Mouse (Mus musculus) neural tube, embryonic 11.5 days (tissue): ENCODE measurements around the gene Gm16181. TPM values are rescaled to one million over a fixed set of nuclear protein-coding genes. Genes with fewer than 3 reads are reported as not detected.
A peak's percentile ranks its signal among the peaks of the same experiment; 100 is the strongest.

ENCODE experiments used
- ATAC-seq: fragments of 200-750 bp; cut with Nextera tagmentation; 2 replicates; pipeline ENCODE4 v1.8.0; 2017; ENCODE audit warnings: moderate number of reproducible peaks, mild to moderate bottlenecking, moderate TSS enrichment, moderate library complexity; ENCODE audit not compliant: insufficient read depth, low FRiP score, low TSS enrichment
- DNase-seq: peaks from one replicate; pipeline ENCODE4 v3.0.0-alpha.2; 2015; ENCODE audit warnings: low spot score
- H3K27ac ChIP-seq: fragments of 300-500 bp; sonication (generic); 2 replicates; pipeline ENCODE4 v1.5.1; 2014; ENCODE audit warnings: low read depth, mild to moderate bottlenecking, low read length
- H3K27me3 ChIP-seq: fragments of 300-500 bp; sonication (generic); 2 replicates; pipeline ENCODE4 v1.6.1; 2014; ENCODE audit warnings: mild to moderate bottlenecking, low read length, mixed read lengths; ENCODE audit not compliant: control insufficient read depth, insufficient read depth
- H3K36me3 ChIP-seq: fragments of 300-500 bp; sonication (generic); 2 replicates; pipeline ENCODE4 v1.6.1; 2014; ENCODE audit warnings: mild to moderate bottlenecking, low read length, moderate library complexity, mixed read lengths; ENCODE audit not compliant: control insufficient read depth, insufficient read depth
- H3K4me1 ChIP-seq: fragments of 300-500 bp; sonication (generic); 2 replicates; pipeline ENCODE4 v1.6.1; 2014; ENCODE audit warnings: low read length, mixed read lengths; ENCODE audit not compliant: control insufficient read depth, insufficient read depth
- H3K4me2 ChIP-seq: fragments of 300-500 bp; sonication (generic); 2 replicates; pipeline ENCODE4 v1.6.1; 2014; ENCODE audit warnings: low read depth, mild to moderate bottlenecking, moderate library complexity
- H3K4me3 ChIP-seq: fragments of 300-500 bp; sonication (generic); 2 replicates; pipeline ENCODE4 v1.5.1; 2014; ENCODE audit warnings: low read depth, low read length
- H3K9ac ChIP-seq: fragments of 300-500 bp; sonication (generic); 2 replicates; pipeline ENCODE4 v1.6.1; 2014; ENCODE audit warnings: mild to moderate bottlenecking, low read length
- H3K9me3 ChIP-seq: fragments of 300-500 bp; sonication (generic); 2 replicates; pipeline ENCODE4 v1.6.1; 2016; ENCODE audit warnings: low read length; ENCODE audit not compliant: control insufficient read depth
- WGBS: fragments of 180-500 bp; shearing (Covaris S2); extraction: QIAGEN DNeasy Blood & Tissue Kit; methylation state at CpG from one replicate; pipeline ENCODE4 v1.1.7; 2014; 5-methylcytosine and 5-hydroxymethylcytosine counted together
- polyA plus RNA-seq: library from polyadenylated mRNA; unstranded; fragments of >200 nt; fragmentation: Nextera tagmentation; extraction: Ambion mirVana; gene quantifications from 2 replicates; pipeline ENCODE4 v1.2.1, GENCODE M21; 2014

The Gm16181 gene
- polyA plus RNA-seq, 1 experiment from 2014 or later: not detected

- no peaks in the 10 kb centered on the region for H3K36me3 ChIP-seq
- WGBS: 3% methylated on average over 18 of the region's 18 CpGs
Observed at GRCm38 (mm10) chr17:35185639-35186611, 34.7 kb upstream of the Gm16181 start.

GRCm38 (mm10) chr17:35186681-35187080 is 34.0 kb upstream of the Gm16181 start:
- no peak overlapping the region for H3K9ac ChIP-seq
- H3K27ac ChIP-seq: no peak overlapping the region
- no peaks in the 10 kb centered on the region for H3K4me1 ChIP-seq
- no peaks in the 10 kb centered on the region for H3K9me3 ChIP-seq
- H3K27me3 ChIP-seq: no peaks in the 10 kb centered on the region
- H3K36me3 ChIP-seq: no peaks in the 10 kb centered on the region
- H3K4me3 ChIP-seq: no peak overlapping the region
- WGBS: 0% methylated on average over 4 of the region's 4 CpGs
- peak overlapping the region; percentile 52 for H3K4me2 ChIP-seq
- peak; percentile 40 for DNase-seq
- no peak for ATAC-seq

More at GRCm38 (mm10) chr17:35185639-35186611, 34.7 kb upstream of the Gm16181 start:
- Histone ChIP-seq H3K4me3 (peak overlapping the region; percentile 34), H3K27ac (no peak overlapping the region), H3K27me3 (no peaks in the 10 kb centered on the region), H3K4me1 (no peaks in the 10 kb centered on the region), H3K9ac (peak overlapping the region; percentile 49), H3K4me2 (peak overlapping the region; percentile 52), H3K9me3 (no peaks in the 10 kb centered on the region)
- peak; percentile 76 for DNase-seq
- no peak for ATAC-seq

GRCm38 (mm10) chr17:35187345-35187744 is 33.3 kb upstream of the Gm16181 start:
- Histone ChIP-seq H3K4me3 (no peak overlapping the region), H3K4me1 (no peaks in the 10 kb centered on the region), H3K9ac (no peak overlapping the region), H3K36me3 (no peaks in the 10 kb centered on the region), H3K4me2 (no peak overlapping the region), H3K27me3 (no peaks in the 10 kb centered on the region), H3K27ac (no peak overlapping the region), H3K9me3 (no peaks in the 10 kb centered on the region)
- no peak for DNase-seq
- 79% methylated on average over 4 of the region's 4 CpGs for whole genome bisulfite sequencing
- ATAC-seq: no peak

GRCm38 (mm10) chr17:35187959-35188610 is 32.5 kb upstream of the Gm16181 start, which contains the start of gene Lst1:
Lst1 (minus strand) TSS chr17:35188439.
- no peaks in the 10 kb centered on the region for H3K9me3 ChIP-seq
- ATAC-seq (no peak), DNase-seq (no peak)
- no peak within 1 kb of the TSS for H3K27ac ChIP-seq
- no peak within 1 kb of the TSS for H3K4me3 ChIP-seq
- H3K9ac ChIP-seq: no peak within 1 kb of the TSS
- H3K4me1 ChIP-seq: no peaks in the 10 kb centered on the region
- no peaks in the 10 kb centered on the region for H3K36me3 ChIP-seq
- H3K4me2 ChIP-seq: no peak within 1 kb of the TSS
- WGBS: 83% methylated on average over 7 of the region's 7 CpGs
- no peaks in the 10 kb centered on the region for H3K27me3 ChIP-seq

- no peak for ATAC-seq
- Histone ChIP-seq H3K4me1 (no peaks in the 10 kb centered on the region), H3K27me3 (0 out of 2 replicates have a peak, but pooled peaks cover under 1% of the 10 kb centered on the region), H3K4me2 (no peak overlapping the region), H3K27ac (no peak overlapping the region), H3K4me3 (no peak overlapping the region), H3K36me3 (no peaks in the 10 kb centered on the region), H3K9ac (no peak overlapping the region), H3K9me3 (no peaks in the 10 kb centered on the region)
- WGBS: 59% methylated on average over 1 of the region's 1 CpGs
- DNase-seq: no peak
Observed at GRCm38 (mm10) chr17:35189186-35189585, 31.4 kb upstream of the Gm16181 start.

- no peak overlapping the region for H3K4me2 ChIP-seq
- H3K4me3 ChIP-seq: no peak overlapping the region
- H3K4me1 ChIP-seq: no peaks in the 10 kb centered on the region
- no peaks in the 10 kb centered on the region for H3K9me3 ChIP-seq
- WGBS: 80% methylated on average over 4 of the region's 4 CpGs
- H3K36me3 ChIP-seq: no peaks in the 10 kb centered on the region
- peaks cover 7% of the 10 kb centered on the region for H3K27me3 ChIP-seq
- ATAC-seq (no peak), DNase-seq (no peak)
- no peak overlapping the region for H3K9ac ChIP-seq
- no peak overlapping the region for H3K27ac ChIP-seq
Observed at GRCm38 (mm10) chr17:35190096-35190495, 30.5 kb upstream of the Gm16181 start.

- Histone ChIP-seq H3K4me2 (no peak overlapping the region), H3K27me3 (peaks cover 23% of the 10 kb centered on the region), H3K4me3 (no peak overlapping the region), H3K4me1 (0 out of 2 replicates have a peak, but pooled peaks cover 3% of the 10 kb centered on the region), H3K27ac (no peak overlapping the region), H3K36me3 (no peaks in the 10 kb centered on the region), H3K9ac (no peak overlapping the region), H3K9me3 (no peaks in the 10 kb centered on the region)
- 61% methylated on average over 2 of the region's 2 CpGs for WGBS
- ATAC-seq (no peak), DNase-seq (no peak)
Observed at GRCm38 (mm10) chr17:35191723-35192122, 28.9 kb upstream of the Gm16181 start.

- peaks cover 23% of the 10 kb centered on the region for H3K27me3 ChIP-seq
Observed at GRCm38 (mm10) chr17:35192924-35193323, 27.7 kb upstream of the Gm16181 start.

More at GRCm38 (mm10) chr17:35192924-35193323, 27.7 kb upstream of the Gm16181 start:
- Histone ChIP-seq H3K9me3 (no peaks in the 10 kb centered on the region), H3K4me1 (0 out of 2 replicates have a peak, but pooled peaks cover 3% of the 10 kb centered on the region), H3K4me2 (no peak overlapping the region), H3K27ac (no peak overlapping the region), H3K36me3 (no peaks in the 10 kb centered on the region), H3K4me3 (no peak overlapping the region), H3K9ac (no peak overlapping the region)
- WGBS: 84% methylated on average over 5 of the region's 5 CpGs
- ATAC-seq (no peak), DNase-seq (no peak)
